Mouse (Mus musculus): ENCODE data around the gene Ajm1. TPM values are rescaled to one million over a fixed set of nuclear protein-coding genes. Genes with fewer than 3 reads are reported as not detected.

The Ajm1 gene
- total and polyA plus RNA-seq, 3 experiments, result 0.04 to 0.32 TPM; not detected in 1

DNA sequence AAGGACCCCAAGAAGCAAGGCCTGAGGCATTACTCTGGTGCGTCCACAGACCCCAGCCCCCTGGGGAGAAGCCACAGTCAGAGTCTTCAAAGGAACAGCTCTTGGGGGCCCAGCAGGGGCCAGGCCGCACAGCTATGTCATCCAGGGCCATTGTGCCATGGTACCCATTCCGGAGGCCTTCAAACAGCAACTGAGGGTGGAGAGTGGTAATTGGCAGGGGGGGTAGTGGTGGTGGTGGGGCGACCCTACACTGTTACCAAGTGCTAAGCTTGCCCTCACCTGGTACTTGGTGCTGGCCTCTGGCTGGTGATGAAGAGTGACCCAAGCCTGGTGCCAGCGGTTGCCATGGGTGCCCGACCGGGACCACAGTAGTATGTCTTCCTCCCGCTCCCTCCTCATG lies 15.8 kb downstream of the Ajm1 start:
- TF ChIP-seq CHD2 (IDR thresholded peaks at IDR 0.05; ENCODE audit: low read length), result no peak
- TF ChIP-seq BHLHE40 (IDR thresholded peaks at IDR 0.05; ENCODE audit: borderline replicate concordance, low read depth, low read length), result no peak
- TF ChIP-seq GABPA (IDR thresholded peaks at IDR 0.05; ENCODE audit: low read depth, low read length), result no peak
- TF ChIP-seq RCOR1 (IDR thresholded peaks at IDR 0.05; ENCODE audit: low read depth, low read length), result no peak
- TF ChIP-seq ZMIZ1 (IDR thresholded peaks at IDR 0.05; ENCODE audit: low read depth, low read length), result no peak
- no peak for TF ChIP-seq POLR2AphosphoS5 (IDR thresholded peaks at IDR 0.05; ENCODE audit: borderline replicate concordance, low read depth, low read length)
- no peak for TF ChIP-seq JUND (IDR thresholded peaks at IDR 0.05; ENCODE audit: low read depth, low read length)
- no peak for TF ChIP-seq MYB (IDR thresholded peaks at IDR 0.05; ENCODE audit: low read depth, low read length)
- TF ChIP-seq TAL1 (IDR thresholded peaks at IDR 0.05; ENCODE audit: low read length), result no peak
- TF ChIP-seq TCF12 (IDR thresholded peaks at IDR 0.05; ENCODE audit: low read depth, low read length), result no peak
- no peak for TF ChIP-seq UBTF (IDR thresholded peaks at IDR 0.05; ENCODE audit: borderline replicate concordance, insufficient read depth, low read depth, low read length)
- TF ChIP-seq EP300 (IDR thresholded peaks at IDR 0.05; ENCODE audit: low read depth in 1 of 2, low read length in 2 of 2), result no peak
- H3K36me3 ChIP-seq (ENCODE audit: control insufficient read depth in 1 of 2, insufficient read depth in 2 of 2, low read length in 2 of 2), result peaks cover 0 to 3% of the 10 kb centered on the region in 2 experiments; a peak in 1 of 4 replicates
- H3K9me3 ChIP-seq (replicated peaks; ENCODE audit: insufficient read depth, low read length), result no peaks in the 10 kb centered on the region
- no peaks in the 10 kb centered on the region for H3K27me3 ChIP-seq (ENCODE audit: control insufficient read depth in 1 of 2, insufficient read depth in 2 of 2, low read length in 2 of 2)
- DNase-seq (ENCODE audit: low read depth, low spot score), result no peak
- H3K4me3 ChIP-seq (ENCODE audit: control insufficient read depth in 1 of 2, insufficient read depth in 1 of 2, low read depth in 2 of 2, low read length in 2 of 2), result no peak overlapping the region
- no peaks in the 10 kb centered on the region for H3K79me2 ChIP-seq (ENCODE audit: control insufficient read depth, insufficient read depth, low read length, poor library complexity)
- no peak overlapping the region for H3K9ac ChIP-seq (ENCODE audit: control insufficient read depth, low read depth, low read length, poor library complexity, severe bottlenecking)
- H3K27ac ChIP-seq (ENCODE audit: control insufficient read depth, low read depth, low read length), result no peak overlapping the region
- H3K4me1 ChIP-seq (ENCODE audit: control insufficient read depth in 1 of 2, insufficient read depth in 2 of 2, low read length in 2 of 2), result no peaks in the 10 kb centered on the region

- Histone ChIP-seq H3K27me3 (ENCODE audit: control insufficient read depth in 1 of 2, insufficient read depth in 2 of 2, low read length in 2 of 2) (no peaks in the 10 kb centered on the region), H3K4me1 (ENCODE audit: control insufficient read depth in 1 of 2, insufficient read depth in 2 of 2, low read length in 2 of 2) (peaks cover 4 to 7% of the 10 kb centered on the region in 2 experiments; a peak in 3 of 4 replicates), H3K9ac (ENCODE audit: control insufficient read depth, low read depth, low read length, poor library complexity, severe bottlenecking) (no peak overlapping the region), H3K27ac (ENCODE audit: control insufficient read depth, low read depth, low read length) (no peak overlapping the region), H3K4me3 (ENCODE audit: control insufficient read depth in 1 of 2, insufficient read depth in 1 of 2, low read depth in 2 of 2, low read length in 2 of 2) (no peak overlapping the region), H3K9me3 (replicated peaks; ENCODE audit: insufficient read depth, low read length) (no peaks in the 10 kb centered on the region), H3K79me2 (ENCODE audit: control insufficient read depth, insufficient read depth, low read length, poor library complexity) (peaks cover 20% of the 10 kb centered on the region), H3K36me3 (ENCODE audit: control insufficient read depth in 1 of 2, insufficient read depth in 2 of 2, low read length in 2 of 2) (peaks cover 5 to 6% of the 10 kb centered on the region in 2 experiments)
- no peak for TF ChIP-seq NELFE (IDR thresholded peaks at IDR 0.05; ENCODE audit: low read depth, low read length)
- TF ChIP-seq POLR2AphosphoS2 (IDR thresholded peaks at IDR 0.05; ENCODE audit: low read length), result peak; percentile 17; the same call in 1 of the 2 replicates
- DNase-seq (ENCODE audit: low read depth, low spot score), result no peak
Observed at GRCm38 (mm10) chr2:25561946-25562345, 19.6 kb downstream of the Ajm1 start.

DNA sequence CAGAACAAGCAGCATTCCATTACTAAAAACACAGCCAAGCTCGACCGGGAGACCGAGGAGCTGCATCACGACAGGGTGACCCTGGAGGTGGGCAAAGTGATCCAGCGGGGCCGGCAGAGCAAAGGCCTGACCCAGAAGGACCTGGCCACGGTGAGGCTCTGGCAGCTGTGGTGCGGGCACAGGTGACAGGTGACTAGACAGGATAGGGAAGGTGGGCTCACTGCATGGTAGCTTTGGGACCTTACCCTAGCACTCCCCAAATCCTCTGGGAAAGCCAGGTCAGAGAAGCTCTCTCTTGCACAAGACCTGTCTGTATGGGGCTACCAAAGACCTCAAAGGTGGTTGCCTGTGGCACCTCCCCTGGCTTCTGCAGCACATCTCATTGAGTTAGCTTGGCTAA lies 21.0 kb downstream of the Ajm1 start:
- Histone ChIP-seq H3K9ac (ENCODE audit: control insufficient read depth, low read depth, low read length, poor library complexity, severe bottlenecking) (no peak overlapping the region), H3K27ac (ENCODE audit: control insufficient read depth, low read depth, low read length) (no peak overlapping the region), H3K36me3 (ENCODE audit: control insufficient read depth in 1 of 2, insufficient read depth in 2 of 2, low read length in 2 of 2) (peaks cover 6 to 10% of the 10 kb centered on the region in 2 experiments), H3K4me3 (ENCODE audit: control insufficient read depth in 1 of 2, insufficient read depth in 1 of 2, low read depth in 2 of 2, low read length in 2 of 2) (no peak overlapping the region), H3K4me1 (ENCODE audit: control insufficient read depth in 1 of 2, insufficient read depth in 2 of 2, low read length in 2 of 2) (peaks cover 4 to 7% of the 10 kb centered on the region in 2 experiments), H3K79me2 (ENCODE audit: control insufficient read depth, insufficient read depth, low read length, poor library complexity) (peaks cover 20% of the 10 kb centered on the region), H3K27me3 (ENCODE audit: control insufficient read depth in 1 of 2, insufficient read depth in 2 of 2, low read length in 2 of 2) (no peaks in the 10 kb centered on the region), H3K9me3 (replicated peaks; ENCODE audit: insufficient read depth, low read length) (no peaks in the 10 kb centered on the region)
- TF ChIP-seq SIN3A (IDR thresholded peaks at IDR 0.05; ENCODE audit: low read length), result no peak
- no peak for TF ChIP-seq POLR2A (IDR thresholded peaks at IDR 0.05; ENCODE audit: control insufficient read depth in 1 of 2, insufficient read depth in 1 of 2, low read depth in 1 of 2, low read length in 2 of 2, poor library complexity in 1 of 2)
- no peak for TF ChIP-seq SMC3 (IDR thresholded peaks at IDR 0.05; ENCODE audit: low read depth, low read length)
- TF ChIP-seq ELF1 (IDR thresholded peaks at IDR 0.05; ENCODE audit: low read depth, low read length), result no peak
- no peak for TF ChIP-seq MAZ (IDR thresholded peaks at IDR 0.05; ENCODE audit: low read depth, low read length)
- TF ChIP-seq CHD1 (IDR thresholded peaks at IDR 0.05; ENCODE audit: low read depth, low read length), result no peak
- TF ChIP-seq USF2 (IDR thresholded peaks at IDR 0.05; ENCODE audit: borderline replicate concordance in 1 of 2, insufficient read depth in 1 of 2, low read depth in 1 of 2, low read length in 2 of 2), result no peak
- no peak for TF ChIP-seq MEF2A (IDR thresholded peaks at IDR 0.05; ENCODE audit: extremely low read depth, insufficient replicate concordance, low read depth, low read length, poor library complexity, severe bottlenecking)
- TF ChIP-seq TCF12 (IDR thresholded peaks at IDR 0.05; ENCODE audit: low read depth, low read length), result no peak
- no peak for TF ChIP-seq UBTF (IDR thresholded peaks at IDR 0.05; ENCODE audit: borderline replicate concordance, insufficient read depth, low read depth, low read length)
- no peak for TF ChIP-seq GABPA (IDR thresholded peaks at IDR 0.05; ENCODE audit: low read depth, low read length)
- no peak for TF ChIP-seq MYB (IDR thresholded peaks at IDR 0.05; ENCODE audit: low read depth, low read length)
- TF ChIP-seq POLR2AphosphoS5 (IDR thresholded peaks at IDR 0.05; ENCODE audit: borderline replicate concordance, low read depth, low read length), result no peak
- no peak for TF ChIP-seq EP300 (IDR thresholded peaks at IDR 0.05; ENCODE audit: low read depth in 1 of 2, low read length in 2 of 2)
- no peak for DNase-seq (ENCODE audit: low read depth, low spot score)

Measured in MEL (cell line).